Mouse (Mus musculus): ENCODE results near the gene Zfp108. TPM values are rescaled to one million over a fixed set of nuclear protein-coding genes. Genes with fewer than 3 reads are reported as not detected.
A peak's percentile ranks its signal among the peaks of the same experiment; 100 is the strongest.

Gene Zfp108
- polyA plus RNA-seq (2011; ENCODE audit: insufficient read length, low read depth, missing spikeins): 2.8 and 3.0 TPM in 2 replicates

DNA sequence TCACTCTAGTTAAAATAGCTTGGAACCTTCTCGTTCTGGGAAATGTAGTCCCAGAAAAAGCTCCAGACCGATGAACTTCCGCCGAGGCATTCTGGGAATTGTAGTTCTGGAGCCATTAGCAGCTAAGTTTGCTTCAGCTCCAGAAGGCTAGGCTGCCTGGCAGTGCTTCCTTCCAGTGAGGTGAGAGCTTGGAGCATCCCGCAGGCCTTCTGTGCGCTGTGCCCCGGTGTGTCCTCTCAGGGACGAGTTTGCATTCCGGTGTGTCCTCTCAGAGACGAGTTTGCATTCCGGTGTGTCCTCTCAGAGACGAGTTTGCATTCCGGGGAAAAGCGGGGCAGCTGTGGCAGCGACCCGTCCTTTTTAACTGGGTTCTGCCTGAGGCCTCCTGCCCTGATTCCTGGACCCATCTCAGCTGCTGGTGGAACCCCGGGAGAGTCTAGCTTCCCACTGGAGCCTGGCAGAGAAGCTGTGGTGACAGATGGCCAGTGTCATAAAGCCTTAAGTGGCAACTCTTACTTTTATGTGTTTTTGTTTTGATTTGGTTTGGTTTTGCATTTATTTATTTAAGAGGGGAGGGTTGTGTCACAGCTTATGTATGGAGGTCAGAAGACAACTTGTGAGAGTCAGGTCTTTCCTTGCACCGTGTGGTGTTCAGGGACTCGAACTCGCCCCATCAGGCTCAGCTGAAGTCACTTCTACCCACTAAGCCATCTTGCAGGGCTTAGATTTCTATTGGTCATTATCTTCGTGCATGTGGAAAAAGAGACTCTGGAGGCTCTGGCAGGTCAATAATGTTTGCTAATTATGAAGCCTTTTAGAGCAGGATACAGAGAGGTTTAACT is at the start of gene Zfp108:
Gene Zfp108, plus strand, starts transcription at position 162 of the 842 bp plus-strand sequence.
- Histone ChIP-seq H3K4me3 (ENCODE audit: insufficient read depth, low read length) (peak within 1 kb of the TSS; percentile 58), H3K27ac (ENCODE audit: insufficient read depth, low read length) (no peak within 1 kb of the TSS), H3K4me1 (ENCODE audit: control insufficient read depth, insufficient read depth, low read length) (no peaks in the 10 kb centered on the region)
- TF ChIP-seq POLR2A (IDR thresholded peaks at IDR 0.05; ENCODE audit: low read depth, low read length): peak; percentile 89
- TF ChIP-seq CTCF (IDR thresholded peaks at IDR 0.05; ENCODE audit: borderline replicate concordance, insufficient read depth, low read length): no peak

DNA sequence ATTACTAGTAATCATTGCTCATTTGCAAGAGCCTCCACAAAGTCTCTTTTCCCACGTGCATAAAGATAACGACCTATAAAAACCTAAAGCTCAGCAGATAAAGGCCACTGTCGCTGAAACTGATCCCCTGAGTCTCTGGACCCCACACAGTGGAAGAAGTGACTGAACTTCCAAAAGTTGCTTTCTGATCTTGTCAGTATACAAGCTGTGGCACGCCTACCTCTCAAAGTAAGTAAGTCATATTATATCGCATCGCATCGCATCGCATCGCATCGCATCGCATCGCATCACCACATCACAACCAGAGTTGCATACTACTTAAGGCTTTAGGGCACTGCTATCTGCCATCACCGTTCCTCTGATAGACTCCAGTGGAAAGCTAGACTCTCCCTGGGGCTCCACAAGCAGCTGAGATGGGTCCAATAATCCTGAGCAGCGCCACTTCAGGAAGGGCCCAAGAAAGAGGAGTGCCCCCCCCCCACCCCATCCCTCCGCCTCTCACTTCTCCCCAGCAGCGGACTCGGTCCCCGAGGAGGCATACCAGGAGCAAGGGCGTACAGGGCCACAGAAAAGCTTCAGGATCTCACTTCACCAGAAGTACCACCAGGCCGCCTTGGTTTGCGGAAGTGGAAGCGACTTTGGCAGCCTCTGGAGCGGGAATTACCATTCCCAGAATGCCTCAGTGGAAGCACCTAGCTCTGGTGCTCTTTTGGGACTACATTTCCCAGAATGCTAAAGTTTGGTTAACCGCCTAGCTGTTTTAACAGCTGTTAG is 46.9 kb upstream of the Zfp108 start:
- peak overlapping the region; percentile 63 for H3K4me3 ChIP-seq (ENCODE audit: insufficient read depth, low read length)
- TF ChIP-seq POLR2A (IDR thresholded peaks at IDR 0.05; ENCODE audit: low read depth, low read length): peak; percentile 78
- TF ChIP-seq CTCF (IDR thresholded peaks at IDR 0.05; ENCODE audit: borderline replicate concordance, insufficient read depth, low read length): no peak
- H3K27ac ChIP-seq (ENCODE audit: insufficient read depth, low read length): no peak overlapping the region
- no peaks in the 10 kb centered on the region for H3K4me1 ChIP-seq (ENCODE audit: control insufficient read depth, insufficient read depth, low read length)

DNA sequence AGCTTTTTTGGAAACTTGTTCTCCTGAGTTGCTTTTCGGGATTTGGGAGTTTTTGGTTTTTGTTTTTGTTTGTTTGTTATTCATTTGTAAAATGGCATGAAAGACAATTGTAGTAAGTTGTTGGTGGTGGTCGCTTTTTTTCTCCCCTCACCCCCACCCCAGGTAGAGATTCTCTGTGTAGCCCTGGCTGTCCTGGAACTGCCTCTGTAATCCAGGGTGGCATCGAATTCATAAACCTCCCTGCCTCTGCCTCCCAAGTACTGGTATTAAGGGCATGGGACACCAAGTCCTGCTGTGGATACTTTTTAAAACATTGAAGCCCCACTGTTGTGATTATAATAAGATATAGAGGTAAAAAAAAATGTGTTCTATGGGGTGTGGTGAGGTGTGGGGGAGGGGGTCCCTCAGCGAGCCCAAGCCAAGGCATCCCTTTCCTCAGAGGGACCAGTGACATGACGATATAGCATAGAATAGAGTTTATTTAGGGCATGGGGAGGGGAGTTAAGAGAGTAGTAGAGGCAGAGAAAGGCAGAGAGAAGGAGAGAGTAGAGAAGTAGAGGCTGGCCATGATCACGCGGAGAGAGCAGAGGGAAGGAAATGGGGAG is 46.2 kb upstream of the Zfp108 start:
- Histone ChIP-seq H3K27ac (ENCODE audit: insufficient read depth, low read length) (no peak overlapping the region), H3K4me1 (ENCODE audit: control insufficient read depth, insufficient read depth, low read length) (no peaks in the 10 kb centered on the region), H3K4me3 (ENCODE audit: insufficient read depth, low read length) (no peak overlapping the region)
- TF ChIP-seq CTCF (IDR thresholded peaks at IDR 0.05; ENCODE audit: borderline replicate concordance, insufficient read depth, low read length) (no peak), POLR2A (IDR thresholded peaks at IDR 0.05; ENCODE audit: low read depth, low read length) (no peak)

- TF ChIP-seq POLR2A (IDR thresholded peaks at IDR 0.05; ENCODE audit: low read depth, low read length) (no peak), CTCF (IDR thresholded peaks at IDR 0.05; ENCODE audit: borderline replicate concordance, insufficient read depth, low read length) (no peak)
- no peaks in the 10 kb centered on the region for H3K4me1 ChIP-seq (ENCODE audit: control insufficient read depth, insufficient read depth, low read length)
- H3K27ac ChIP-seq (ENCODE audit: insufficient read depth, low read length): no peak overlapping the region
- H3K4me3 ChIP-seq (ENCODE audit: insufficient read depth, low read length): no peak overlapping the region
Measured at GRCm38 (mm10) chr7:24210296-24210695, 44.3 kb upstream of the Zfp108 start.

GRCm38 (mm10) chr7:24211343-24211742 is 43.3 kb upstream of the Zfp108 start, which contains the start of gene Zfp111:
TSS of gene Zfp111 (minus strand) at chr7:24211443.
- Histone ChIP-seq H3K27ac (ENCODE audit: insufficient read depth, low read length) (no peak within 1 kb of the TSS), H3K4me1 (ENCODE audit: control insufficient read depth, insufficient read depth, low read length) (no peaks in the 10 kb centered on the region), H3K4me3 (ENCODE audit: insufficient read depth, low read length) (no peak within 1 kb of the TSS)
- no peak for TF ChIP-seq CTCF (IDR thresholded peaks at IDR 0.05; ENCODE audit: borderline replicate concordance, insufficient read depth, low read length)
- no peak for TF ChIP-seq POLR2A (IDR thresholded peaks at IDR 0.05; ENCODE audit: low read depth, low read length)

DNA sequence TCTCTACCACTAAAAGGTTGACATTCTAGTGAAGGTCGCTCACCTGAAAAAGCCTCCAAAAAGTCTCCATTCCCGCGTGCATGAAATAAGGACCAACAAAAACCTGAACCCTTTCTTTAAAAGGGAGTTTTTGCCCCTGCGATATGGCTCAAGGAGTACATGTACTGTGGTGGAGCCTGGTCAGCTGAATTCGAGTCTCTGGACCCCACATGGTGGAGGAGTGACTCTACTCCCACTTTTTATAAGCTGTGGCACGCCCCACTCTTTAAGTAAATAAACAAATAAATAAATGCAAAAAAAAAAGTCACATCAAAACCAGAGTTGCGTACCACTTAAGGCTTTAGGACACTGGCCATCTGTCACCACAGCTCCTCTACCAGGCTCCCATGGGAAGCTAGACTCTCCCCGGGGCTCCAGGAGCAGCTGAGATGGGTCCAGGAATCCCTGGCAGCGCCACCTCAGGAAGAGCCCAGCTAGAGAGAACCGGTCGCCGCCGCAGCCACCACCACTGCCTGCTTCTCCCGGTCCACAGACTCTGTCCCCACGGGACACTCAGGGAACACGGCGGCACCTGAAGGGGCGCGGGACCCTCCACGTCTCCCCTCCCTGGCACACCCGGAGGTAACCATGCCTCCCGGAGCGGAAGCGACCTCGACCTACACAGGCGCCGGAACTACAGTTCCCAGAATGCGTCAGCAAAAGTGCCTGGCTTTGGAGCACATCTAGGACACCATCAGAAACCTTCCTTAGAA is 17.4 kb upstream of the Zfp108 start, which contains the start of gene Zfp109:
Gene Zfp109, minus strand, starts transcription at position 521 of the 752 bp plus-strand sequence.
- Histone ChIP-seq H3K4me3 (ENCODE audit: insufficient read depth, low read length) (peak within 1 kb of the TSS; percentile 75), H3K4me1 (ENCODE audit: control insufficient read depth, insufficient read depth, low read length) (no peaks in the 10 kb centered on the region; the same call in 1 of the 2 replicates), H3K27ac (ENCODE audit: insufficient read depth, low read length) (no peak within 1 kb of the TSS)
- no peak for TF ChIP-seq CTCF (IDR thresholded peaks at IDR 0.05; ENCODE audit: borderline replicate concordance, insufficient read depth, low read length)
- TF ChIP-seq POLR2A (IDR thresholded peaks at IDR 0.05; ENCODE audit: low read depth, low read length): peak; percentile 77

GRCm38 (mm10) chr7:24253779-24254615 is 597 bp upstream of the Zfp108 start:
- no peak for TF ChIP-seq CTCF (IDR thresholded peaks at IDR 0.05; ENCODE audit: borderline replicate concordance, insufficient read depth, low read length)
- no peak for TF ChIP-seq POLR2A (IDR thresholded peaks at IDR 0.05; ENCODE audit: low read depth, low read length)
- H3K27ac ChIP-seq (ENCODE audit: insufficient read depth, low read length): no peak overlapping the region
- no peak overlapping the region for H3K4me3 ChIP-seq (ENCODE audit: insufficient read depth, low read length)
- no peaks in the 10 kb centered on the region for H3K4me1 ChIP-seq (ENCODE audit: control insufficient read depth, insufficient read depth, low read length)

DNA sequence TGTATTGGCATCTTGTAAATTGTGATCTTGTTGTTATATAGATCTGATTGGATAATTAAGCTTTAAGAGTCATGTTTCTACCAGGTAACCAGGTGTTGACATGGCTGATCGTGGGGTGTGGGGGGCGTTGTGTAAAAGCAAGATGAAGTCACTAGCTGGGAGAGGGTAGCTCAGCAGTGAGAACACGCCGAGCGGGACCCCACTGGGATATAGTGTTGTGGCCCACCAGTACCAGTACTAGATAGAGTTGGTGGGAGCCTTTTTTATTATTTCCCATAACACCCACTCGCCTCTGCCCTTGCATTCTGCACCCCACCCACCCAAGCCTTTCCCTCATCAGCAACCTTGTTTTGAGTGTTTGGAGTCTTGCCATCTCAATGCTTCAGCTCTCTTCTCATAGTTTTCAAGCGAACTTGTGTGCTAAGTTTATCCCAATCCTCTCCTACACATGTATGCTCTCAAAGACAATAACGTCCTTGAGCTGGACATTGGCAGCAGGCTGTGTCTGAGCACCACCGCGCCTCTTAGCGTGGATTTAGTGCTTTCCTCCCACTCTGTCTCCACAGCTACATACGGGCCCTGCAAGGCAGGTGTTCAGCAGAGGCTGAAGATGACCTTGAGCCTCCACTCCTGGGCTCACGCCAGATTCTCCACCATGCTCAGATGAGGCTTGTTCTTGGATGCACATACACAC is 4.9 kb downstream of the Zfp108 start:
- no peaks in the 10 kb centered on the region for H3K4me1 ChIP-seq (ENCODE audit: control insufficient read depth, insufficient read depth, low read length)
- TF ChIP-seq CTCF (IDR thresholded peaks at IDR 0.05; ENCODE audit: borderline replicate concordance, insufficient read depth, low read length) (no peak), POLR2A (IDR thresholded peaks at IDR 0.05; ENCODE audit: low read depth, low read length) (no peak)
- no peak overlapping the region for H3K4me3 ChIP-seq (ENCODE audit: insufficient read depth, low read length)
- no peak overlapping the region for H3K27ac ChIP-seq (ENCODE audit: insufficient read depth, low read length)

All from embryonic fibroblast, embryonic 13.5 days (primary cell).